Mouse (Mus musculus): ENCODE results near the gene Arhgap18.
A peak's percentile ranks its signal among the peaks of the same experiment; 100 is the strongest.
"Not testable (repeated sequence)": the region's sequence is repeated elsewhere in the genome, so short reads cannot be mapped to it uniquely, and the experiment has no call there.

Arhgap18 gene

GRCm38 (mm10) chr10:26912112-26912797 is 159.0 kb downstream of the Arhgap18 start:
- TF ChIP-seq CTCF (conservative IDR thresholded peaks at IDR 0.05; ENCODE audit: low read length): no peak
- no peak for TF ChIP-seq POU5F1 (IDR thresholded peaks at IDR 0.05; ENCODE audit: borderline replicate concordance, low read length)
- no peak for TF ChIP-seq NANOG (IDR thresholded peaks at IDR 0.05; ENCODE audit: borderline replicate concordance, low read length)
- Histone ChIP-seq H3K4me3 (replicated peaks; ENCODE audit: low read length) (no peak overlapping the region), H3K4me1 (replicated peaks; ENCODE audit: low read depth, low read length) (no peaks in the 10 kb centered on the region), H3K36me3 (ENCODE audit: insufficient read depth, low read length) (no peaks in the 10 kb centered on the region), H3K9me3 (ENCODE audit: low read length) (peaks cover 26% of the 10 kb centered on the region), H3K27me3 (ENCODE audit: insufficient read depth, low read length) (no peaks in the 10 kb centered on the region)

GRCm38 (mm10) chr10:26912807-26913206 is 159.6 kb downstream of the Arhgap18 start:
- Histone ChIP-seq H3K4me3 (replicated peaks; ENCODE audit: low read length) (no peak overlapping the region), H3K27me3 (ENCODE audit: insufficient read depth, low read length) (no peaks in the 10 kb centered on the region), H3K9me3 (ENCODE audit: low read length) (peaks cover 21% of the 10 kb centered on the region), H3K36me3 (ENCODE audit: insufficient read depth, low read length) (no peaks in the 10 kb centered on the region), H3K4me1 (replicated peaks; ENCODE audit: low read depth, low read length) (no peaks in the 10 kb centered on the region)
- TF ChIP-seq CTCF (conservative IDR thresholded peaks at IDR 0.05; ENCODE audit: low read length) (no peak), NANOG (IDR thresholded peaks at IDR 0.05; ENCODE audit: borderline replicate concordance, low read length) (no peak), POU5F1 (IDR thresholded peaks at IDR 0.05; ENCODE audit: borderline replicate concordance, low read length) (no peak)

GRCm38 (mm10) chr10:26919307-26919977 is 166.2 kb downstream of the Arhgap18 start:
- H3K27me3 ChIP-seq (ENCODE audit: insufficient read depth, low read length): no peaks in the 10 kb centered on the region
- H3K36me3 ChIP-seq (ENCODE audit: insufficient read depth, low read length): no peaks in the 10 kb centered on the region
- H3K4me1 ChIP-seq (replicated peaks; ENCODE audit: low read depth, low read length): no peaks in the 10 kb centered on the region
- TF ChIP-seq POU5F1 (IDR thresholded peaks at IDR 0.05; ENCODE audit: borderline replicate concordance, low read length) (no peak), CTCF (conservative IDR thresholded peaks at IDR 0.05; ENCODE audit: low read length) (peak; percentile 58), NANOG (IDR thresholded peaks at IDR 0.05; ENCODE audit: borderline replicate concordance, low read length) (no peak)
- H3K9me3 ChIP-seq (ENCODE audit: low read length): no peaks in the 10 kb centered on the region
- H3K4me3 ChIP-seq (replicated peaks; ENCODE audit: low read length): no peak overlapping the region

- no peak overlapping the region for H3K4me3 ChIP-seq (replicated peaks; ENCODE audit: low read length)
- H3K27me3 ChIP-seq (ENCODE audit: insufficient read depth, low read length): no peaks in the 10 kb centered on the region
- H3K4me1 ChIP-seq (replicated peaks; ENCODE audit: low read depth, low read length): no peaks in the 10 kb centered on the region
- no peaks in the 10 kb centered on the region for H3K36me3 ChIP-seq (ENCODE audit: insufficient read depth, low read length)
- no peak for TF ChIP-seq POU5F1 (IDR thresholded peaks at IDR 0.05; ENCODE audit: borderline replicate concordance, low read length)
- no peak for TF ChIP-seq CTCF (conservative IDR thresholded peaks at IDR 0.05; ENCODE audit: low read length)
- no peak for TF ChIP-seq NANOG (IDR thresholded peaks at IDR 0.05; ENCODE audit: borderline replicate concordance, low read length)
- H3K9me3 ChIP-seq (ENCODE audit: low read length): no peaks in the 10 kb centered on the region
Observed at GRCm38 (mm10) chr10:26920383-26920979, 167.3 kb downstream of the Arhgap18 start.

- H3K4me3 ChIP-seq (replicated peaks; ENCODE audit: low read length); H3K36me3 ChIP-seq (ENCODE audit: insufficient read depth, low read length); H3K27me3 ChIP-seq (ENCODE audit: insufficient read depth, low read length); H3K4me1 ChIP-seq (replicated peaks; ENCODE audit: low read depth, low read length): not testable (repeated sequence)
- H3K9me3 ChIP-seq (ENCODE audit: low read length): peaks cover 31% of the 10 kb centered on the region
Observed at GRCm38 (mm10) chr10:26936056-26936455, 182.8 kb downstream of the Arhgap18 start.

- not testable (repeated sequence) for H3K36me3 ChIP-seq (ENCODE audit: insufficient read depth, low read length); H3K4me3 ChIP-seq (replicated peaks; ENCODE audit: low read length); H3K27me3 ChIP-seq (ENCODE audit: insufficient read depth, low read length); H3K4me1 ChIP-seq (replicated peaks; ENCODE audit: low read depth, low read length)
- peaks cover 31% of the 10 kb centered on the region for H3K9me3 ChIP-seq (ENCODE audit: low read length)
Observed at GRCm38 (mm10) chr10:26938464-26938863, 185.2 kb downstream of the Arhgap18 start.

- 0 out of 2 replicates have a peak, but pooled peaks cover 2% of the 10 kb centered on the region for H3K4me1 ChIP-seq (replicated peaks; ENCODE audit: low read depth, low read length)
- TF ChIP-seq NANOG (IDR thresholded peaks at IDR 0.05; ENCODE audit: borderline replicate concordance, low read length) (no peak), CTCF (conservative IDR thresholded peaks at IDR 0.05; ENCODE audit: low read length) (no peak), POU5F1 (IDR thresholded peaks at IDR 0.05; ENCODE audit: borderline replicate concordance, low read length) (no peak)
- H3K36me3 ChIP-seq (ENCODE audit: insufficient read depth, low read length): no peaks in the 10 kb centered on the region
- H3K27me3 ChIP-seq (ENCODE audit: insufficient read depth, low read length): no peaks in the 10 kb centered on the region
- H3K9me3 ChIP-seq (ENCODE audit: low read length): peaks cover 31% of the 10 kb centered on the region
- H3K4me3 ChIP-seq (replicated peaks; ENCODE audit: low read length): no peak overlapping the region
Observed at GRCm38 (mm10) chr10:26939549-26939948, 186.3 kb downstream of the Arhgap18 start.

- H3K9me3 ChIP-seq (ENCODE audit: low read length): no peaks in the 10 kb centered on the region
- TF ChIP-seq NANOG (IDR thresholded peaks at IDR 0.05; ENCODE audit: borderline replicate concordance, low read length): no peak
- TF ChIP-seq CTCF (conservative IDR thresholded peaks at IDR 0.05; ENCODE audit: low read length): no peak
- no peaks in the 10 kb centered on the region for H3K4me1 ChIP-seq (replicated peaks; ENCODE audit: low read depth, low read length)
- H3K36me3 ChIP-seq (ENCODE audit: insufficient read depth, low read length): no peaks in the 10 kb centered on the region
- no peak overlapping the region for H3K4me3 ChIP-seq (replicated peaks; ENCODE audit: low read length)
- no peaks in the 10 kb centered on the region for H3K27me3 ChIP-seq (ENCODE audit: insufficient read depth, low read length)
Observed at GRCm38 (mm10) chr10:26948331-26948730, 195.1 kb downstream of the Arhgap18 start.

GRCm38 (mm10) chr10:26949667-26950066 is 196.4 kb downstream of the Arhgap18 start:
- TF ChIP-seq NANOG (IDR thresholded peaks at IDR 0.05; ENCODE audit: borderline replicate concordance, low read length) (no peak), CTCF (conservative IDR thresholded peaks at IDR 0.05; ENCODE audit: low read length) (no peak), POU5F1 (IDR thresholded peaks at IDR 0.05; ENCODE audit: borderline replicate concordance, low read length) (no peak)

More at GRCm38 (mm10) chr10:26949667-26950066, 196.4 kb downstream of the Arhgap18 start:
- Histone ChIP-seq H3K27me3 (ENCODE audit: insufficient read depth, low read length) (no peaks in the 10 kb centered on the region), H3K9me3 (ENCODE audit: low read length) (no peaks in the 10 kb centered on the region), H3K36me3 (ENCODE audit: insufficient read depth, low read length) (no peaks in the 10 kb centered on the region), H3K4me3 (replicated peaks; ENCODE audit: low read length) (no peak overlapping the region), H3K4me1 (replicated peaks; ENCODE audit: low read depth, low read length) (no peaks in the 10 kb centered on the region)

All from E14TG2a.4 (cell line).